Mouse (Mus musculus): ENCODE measurements around the gene Nphp3.

Gene Nphp3

DNA sequence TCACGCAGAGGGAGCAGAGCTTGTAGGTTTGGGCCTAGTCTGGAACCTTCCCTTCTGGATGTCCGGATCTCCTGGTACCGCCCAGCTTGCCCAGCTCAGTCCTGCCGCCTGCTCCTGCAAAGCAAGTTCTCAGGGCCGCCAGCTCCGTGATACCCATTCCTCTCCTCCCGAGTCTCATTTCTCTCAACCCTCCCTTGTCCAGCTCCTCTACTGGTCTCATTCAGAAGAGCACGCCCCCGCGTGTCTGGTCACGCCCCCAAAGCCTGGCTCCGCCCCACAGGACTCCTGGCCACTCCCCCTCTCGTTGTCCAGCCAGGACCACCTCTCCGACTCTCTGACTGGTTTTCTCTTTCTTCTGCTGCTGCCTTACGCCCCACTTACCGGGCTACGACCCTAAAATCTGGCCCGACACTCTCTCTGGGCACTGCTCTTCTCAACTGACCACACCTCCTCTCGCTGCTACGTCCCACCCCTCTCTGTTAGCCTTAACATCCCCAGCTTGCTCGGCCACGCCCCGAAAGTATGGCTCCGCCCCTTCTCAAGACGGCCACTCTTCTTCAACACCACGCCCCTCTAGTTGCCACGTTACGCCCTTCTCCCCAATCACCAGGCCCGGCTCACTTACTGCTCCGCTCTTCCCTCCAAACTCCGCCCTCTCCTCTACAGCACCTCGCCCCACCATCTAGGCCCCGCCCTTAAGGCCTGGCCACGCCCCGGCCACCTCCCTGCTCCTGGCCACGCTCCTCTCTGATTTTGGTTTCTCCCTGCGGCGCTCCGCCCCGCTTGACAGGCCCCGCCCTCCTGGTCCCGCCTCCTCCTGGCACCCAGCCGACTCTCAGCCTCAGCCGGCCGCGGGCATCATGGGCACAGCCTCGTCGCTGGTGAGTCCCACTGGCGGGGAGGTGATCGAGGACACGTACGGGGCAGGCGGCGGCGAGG lies at the start of gene Nphp3:
Gene Nphp3 (plus strand): TSS at position 624 of the 939 bp plus-strand sequence.
- DNase-seq (ENCODE audit: extremely low spot score, low spot score): peak; percentile 97

- no peak for DNase-seq (ENCODE audit: extremely low spot score, low spot score)
Observed at GRCm38 (mm10) chr9:103958722-103959121, 43.6 kb upstream of the Nphp3 start.

GRCm38 (mm10) chr9:103959989-103960388 lies 42.4 kb upstream of the Nphp3 start:
- DNase-seq (ENCODE audit: extremely low spot score, low spot score): no peak

DNA sequence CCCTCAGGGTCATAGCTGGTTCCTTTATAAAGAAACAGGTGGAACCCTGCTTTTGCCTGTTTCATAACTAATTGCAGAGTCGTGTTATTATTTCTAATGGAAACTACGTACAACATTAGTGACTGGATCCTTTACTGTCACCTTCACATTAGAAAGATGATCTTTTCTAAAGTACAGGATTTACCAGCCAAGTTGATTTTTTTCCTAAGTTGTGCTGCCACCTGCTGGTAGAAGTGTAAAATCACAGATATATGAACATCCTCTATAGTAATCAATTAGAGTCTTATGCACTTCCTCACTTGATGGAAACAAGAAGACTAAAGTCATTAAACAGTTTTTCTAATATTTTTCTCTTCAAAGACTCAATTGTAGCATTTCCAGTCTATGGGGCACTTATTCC lies 5.8 kb upstream of the Nphp3 start:
- DNase-seq (ENCODE audit: extremely low spot score, low spot score): peak; percentile 30

- DNase-seq (ENCODE audit: extremely low spot score, low spot score): no peak
Observed at GRCm38 (mm10) chr9:104000601-104001000, 1.7 kb upstream of the Nphp3 start.

GRCm38 (mm10) chr9:104002913-104003330 lies 578 bp downstream of the Nphp3 start:
- no peak for DNase-seq (ENCODE audit: extremely low spot score, low spot score)

GRCm38 (mm10) chr9:104014526-104014925 lies 12.2 kb downstream of the Nphp3 start:
- no peak for DNase-seq (ENCODE audit: extremely low spot score, low spot score)

GRCm38 (mm10) chr9:104021026-104021425 lies 18.7 kb downstream of the Nphp3 start:
- DNase-seq (ENCODE audit: extremely low spot score, low spot score): no peak

DNA sequence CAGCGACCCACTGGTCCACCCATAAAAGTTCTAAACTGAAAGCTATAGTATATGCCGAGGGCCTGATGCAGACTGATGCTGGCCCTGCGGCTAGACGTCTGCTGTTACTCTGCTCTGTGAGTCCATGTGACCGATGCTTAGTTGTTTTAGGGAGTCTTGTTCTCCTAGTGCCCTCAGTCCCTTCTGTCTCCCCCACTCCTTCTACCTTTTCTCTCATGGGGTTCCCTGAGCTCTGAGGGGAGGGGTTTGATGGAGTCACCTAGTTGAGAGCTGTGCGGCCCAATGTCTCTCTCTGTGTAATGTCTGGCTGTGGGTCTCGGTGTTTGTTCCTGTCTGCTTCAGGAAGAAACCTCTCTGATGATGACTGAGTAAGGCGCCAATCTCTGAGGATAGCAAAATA lies 24.8 kb downstream of the Nphp3 start:
- DNase-seq (ENCODE audit: extremely low spot score, low spot score): no peak

- no peak for DNase-seq (ENCODE audit: extremely low spot score, low spot score)
Observed at GRCm38 (mm10) chr9:104029861-104030260, 27.5 kb downstream of the Nphp3 start.

GRCm38 (mm10) chr9:104034231-104034630 lies 31.9 kb downstream of the Nphp3 start:
- no peak for DNase-seq (ENCODE audit: extremely low spot score, low spot score)

DNA sequence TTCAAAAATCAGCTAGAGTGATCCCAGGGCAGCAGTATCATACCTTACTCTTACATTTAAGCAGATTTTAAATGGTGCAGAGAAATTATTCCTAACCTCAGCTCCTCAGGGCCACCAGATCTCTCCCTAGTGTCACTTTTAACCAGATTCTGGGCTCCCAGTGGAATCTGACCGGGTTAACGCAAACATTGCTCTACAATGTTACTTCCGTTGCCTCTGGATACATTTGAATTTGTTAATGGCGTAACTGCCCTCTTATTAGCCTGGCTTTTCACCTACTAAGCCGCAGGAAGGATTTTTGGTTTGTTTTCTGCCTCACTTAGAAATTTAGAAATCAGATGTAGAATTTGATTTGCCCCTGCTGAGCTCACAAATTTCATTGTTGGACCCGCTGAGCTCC lies 32.4 kb downstream of the Nphp3 start:
- no peak for DNase-seq (ENCODE audit: extremely low spot score, low spot score)

DNA sequence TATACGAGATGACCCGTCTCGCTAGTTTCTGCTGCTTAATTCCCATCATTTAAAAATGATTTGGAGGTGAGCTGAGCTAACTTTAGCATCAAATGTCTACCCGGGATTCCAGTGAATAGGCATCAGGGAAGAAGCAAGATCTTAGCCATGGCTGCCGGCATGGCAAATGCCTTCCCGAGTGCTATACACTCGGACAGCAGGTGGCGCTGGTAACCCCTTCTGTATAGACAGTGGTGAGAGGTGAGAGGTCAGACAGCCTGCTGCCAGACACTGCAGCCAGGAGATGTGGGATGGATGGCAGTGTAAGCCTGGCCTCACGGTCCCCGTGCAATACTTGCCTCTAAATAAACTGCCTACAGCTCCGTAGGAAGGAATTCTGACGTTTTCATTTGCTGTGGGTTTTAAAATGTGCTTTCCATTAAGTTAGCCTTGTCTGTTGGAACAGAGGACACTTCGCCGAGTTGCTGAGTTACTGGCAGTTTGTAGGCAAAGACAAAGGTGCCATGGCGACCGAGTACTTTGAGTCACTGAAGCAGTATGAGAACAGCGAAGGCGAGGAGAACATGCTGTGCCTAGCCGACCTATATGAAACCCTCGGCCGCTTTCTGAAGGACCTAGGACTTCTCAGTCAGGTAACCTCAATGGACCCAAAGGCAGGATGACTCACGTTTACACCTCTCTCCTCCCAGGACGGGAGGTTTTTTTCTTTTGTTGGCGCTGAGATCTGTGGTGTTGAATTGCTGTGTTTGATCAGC lies 33.1 kb downstream of the Nphp3 start:
- DNase-seq (ENCODE audit: extremely low spot score, low spot score): peak; percentile 80

DNA sequence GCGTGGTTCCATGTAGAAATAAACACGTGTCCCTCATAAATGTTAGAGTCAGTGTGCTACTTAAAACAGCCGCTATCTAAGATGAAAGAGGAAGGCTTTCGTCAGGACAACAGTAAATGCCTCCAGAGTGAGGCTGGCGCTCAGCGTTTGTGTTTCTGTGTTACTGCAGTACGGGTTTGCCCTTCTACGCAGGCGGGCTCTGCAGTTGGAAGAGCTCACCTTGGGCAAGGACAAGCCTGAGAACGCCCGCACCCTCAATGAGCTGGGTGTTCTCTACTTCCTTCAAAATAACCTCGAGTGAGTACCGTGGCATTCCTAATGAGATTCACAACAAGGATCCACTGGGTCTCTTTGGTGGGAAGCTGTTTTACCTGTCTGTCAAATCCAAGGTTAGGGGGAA lies 35.9 kb downstream of the Nphp3 start:
- no peak for DNase-seq (ENCODE audit: extremely low spot score, low spot score)

GRCm38 (mm10) chr9:104039031-104039695 lies 36.8 kb downstream of the Nphp3 start:
- no peak for DNase-seq (ENCODE audit: extremely low spot score, low spot score)

DNA sequence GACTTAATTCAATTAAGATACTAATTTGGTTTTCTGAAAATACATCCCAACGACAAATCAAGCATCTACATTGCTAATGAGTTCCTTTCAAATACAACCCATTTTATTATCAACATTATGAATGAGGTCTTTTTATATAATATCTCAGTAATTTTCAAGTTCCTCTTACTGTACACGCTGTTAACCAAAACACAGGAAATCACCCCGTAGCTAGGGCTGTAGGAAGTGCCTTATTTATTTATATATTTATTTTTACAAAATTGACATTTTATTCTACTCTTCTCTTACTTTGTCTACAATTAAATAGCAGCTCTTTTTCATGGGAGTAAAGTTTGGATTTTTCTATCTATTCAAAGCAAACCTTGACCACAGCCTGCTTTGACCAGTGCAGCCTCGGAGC lies 37.4 kb downstream of the Nphp3 start:
- DNase-seq (ENCODE audit: extremely low spot score, low spot score): no peak

DNA sequence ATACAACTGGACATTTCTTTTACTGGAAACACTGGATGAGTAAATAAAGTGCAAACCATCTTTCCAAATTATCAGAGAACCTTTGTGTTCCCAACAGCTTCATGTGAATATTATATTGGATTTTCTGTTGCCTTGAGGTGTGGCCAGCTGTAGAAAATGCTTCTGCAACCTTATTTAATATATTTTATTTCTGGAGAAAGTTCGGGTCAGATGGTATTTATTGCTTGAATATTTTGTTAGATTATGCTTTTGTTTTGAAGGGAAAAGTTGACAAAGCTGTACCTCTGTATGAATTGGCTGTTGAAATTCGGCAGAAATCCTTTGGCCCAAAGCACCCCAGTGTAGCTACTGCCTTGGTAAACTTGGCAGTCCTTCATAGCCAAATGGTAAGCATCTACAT lies 38.0 kb downstream of the Nphp3 start, which contains the start of gene Gm28305:
Gene Gm28305 (plus strand): TSS at position 301 of the 400 bp plus-strand sequence.
- DNase-seq (ENCODE audit: extremely low spot score, low spot score): no peak

GRCm38 (mm10) chr9:104043676-104044075 lies 41.3 kb downstream of the Nphp3 start:
- DNase-seq (ENCODE audit: extremely low spot score, low spot score): no peak

DNA sequence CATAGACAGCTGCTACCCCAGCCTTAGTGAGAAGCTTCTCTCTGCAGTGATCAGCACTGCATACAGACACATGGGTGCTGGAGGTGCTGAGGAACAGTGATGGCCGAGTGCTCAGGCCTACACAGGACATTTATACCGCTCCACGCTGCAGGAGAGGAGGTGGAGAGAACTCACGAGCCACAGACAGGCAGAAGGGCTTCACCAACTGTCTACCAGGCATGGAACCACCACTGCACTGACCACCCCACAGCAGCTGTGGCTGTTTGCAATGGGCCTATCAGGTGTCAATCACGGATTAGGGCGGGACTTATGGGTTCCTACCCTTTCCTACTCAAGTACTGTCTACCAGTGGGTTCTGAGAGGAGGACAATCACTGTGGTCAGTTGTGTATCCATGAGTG lies 48.7 kb downstream of the Nphp3 start:
- no peak for DNase-seq (ENCODE audit: extremely low spot score, low spot score)

GRCm38 (mm10) chr9:104062430-104063243 lies 60.3 kb downstream of the Nphp3 start, which contains the start of gene Uba5:
Gene Uba5, minus strand, starts transcription at chr9:104063134.
- DNase-seq (ENCODE audit: extremely low spot score, low spot score): peak; percentile 76

Measured in neural tube, embryonic 10.5 days (tissue).